Mouse (Mus musculus): Measurements from ENCODE around the gene Fbxw10. TPM values are rescaled to one million over a fixed set of nuclear protein-coding genes. Genes with fewer than 3 reads are reported as not detected.

Gene Fbxw10
- total RNA-seq, 2 experiments from 2014 or later: 0.47 to 0.74 TPM

- DNase-seq (ENCODE audit: low spot score in 2 of 2): peak; percentile 66 to 81
These were observed 54.9 kb downstream of the Fbxw10 start for GRCm38 (mm10) chr11:62901699-62902323.

- DNase-seq (ENCODE audit: low spot score in 2 of 2): no peak
These were observed 57.1 kb downstream of the Fbxw10 start for GRCm38 (mm10) chr11:62903871-62904495.

- no peak for DNase-seq (ENCODE audit: low spot score in 2 of 2)
These were observed 62.9 kb downstream of the Fbxw10 start for GRCm38 (mm10) chr11:62909720-62910306.

GRCm38 (mm10) chr11:62911362-62911761 lies 64.5 kb downstream of the Fbxw10 start:
- no peak for DNase-seq (ENCODE audit: low spot score in 2 of 2)

GRCm38 (mm10) chr11:62913141-62913540 lies 66.3 kb downstream of the Fbxw10 start:
- no peak for DNase-seq (ENCODE audit: low spot score in 2 of 2)

- peak; percentile 25 to 41 for DNase-seq (ENCODE audit: low spot score in 2 of 2)
These were observed 67.7 kb downstream of the Fbxw10 start for GRCm38 (mm10) chr11:62914532-62914931.

- DNase-seq (ENCODE audit: low spot score in 2 of 2): no peak
These were observed 68.6 kb downstream of the Fbxw10 start for GRCm38 (mm10) chr11:62915486-62915885.

GRCm38 (mm10) chr11:62916765-62917164 lies 69.9 kb downstream of the Fbxw10 start:
- no peak for DNase-seq (ENCODE audit: low spot score in 2 of 2)

- DNase-seq (ENCODE audit: low spot score in 2 of 2): no peak
These were observed 73.3 kb downstream of the Fbxw10 start for GRCm38 (mm10) chr11:62919946-62920742.

- no peak for DNase-seq (ENCODE audit: low spot score in 2 of 2)
These were observed 73.8 kb downstream of the Fbxw10 start for GRCm38 (mm10) chr11:62920743-62921050.

- peak; percentile 94 to 96 for DNase-seq (ENCODE audit: low spot score in 2 of 2)
These were observed 74.4 kb downstream of the Fbxw10 start for GRCm38 (mm10) chr11:62921052-62921977.

- DNase-seq (ENCODE audit: low spot score in 2 of 2): no peak
These were observed 77.4 kb downstream of the Fbxw10 start for GRCm38 (mm10) chr11:62924091-62924761.

Other genes with a start within 250 kb of the Fbxw10 start
- 10 to 100 TPM; 24.2 to 28.0 TPM for gene Lrrc75a, start 198.5 kb upstream of the Fbxw10 start, total RNA-seq (2021)
- gene Mmgt2, start 198.4 kb upstream of the Fbxw10 start, total RNA-seq (2021): 10 to 100 TPM; 23.7 to 24.0 TPM
- 10 to 100 TPM; 16.8 to 17.2 TPM for gene Zfp287, start 115.2 kb upstream of the Fbxw10 start, total RNA-seq (2021)
- gene Gm10428, start 94.0 kb upstream of the Fbxw10 start, total RNA-seq (2021): not detected
- gene Zfp286, start 57.6 kb upstream of the Fbxw10 start, total RNA-seq (2021): 10 to 100 TPM; 17.8 to 19.5 TPM
- gene Trim16, start 26.8 kb upstream of the Fbxw10 start, total RNA-seq (2021): 1 to 10 TPM; 2.4 to 2.6 TPM
- gene Tvp23b, start 32.4 kb downstream of the Fbxw10 start, total RNA-seq (2021): 10 to 100 TPM; 34.8 to 36.7 TPM
- not detected for gene Cdrt4, start 104.1 kb downstream of the Fbxw10 start, total RNA-seq (2021)
- not detected for gene Tekt3, start 214.6 kb downstream of the Fbxw10 start, total RNA-seq (2021)